Mouse (Mus musculus): ENCODE data around the gene Lyz1. TPM values are rescaled to one million over a fixed set of nuclear protein-coding genes. Genes with fewer than 3 reads are reported as not detected.
"Not testable (repeated sequence)": the region's sequence is repeated elsewhere in the genome, so short reads cannot be mapped to it uniquely, and the experiment has no call there.

Lyz1 gene
- total RNA-seq, 2 experiments from 2014 or later, result 3.9 to 6.4 TPM

DNA sequence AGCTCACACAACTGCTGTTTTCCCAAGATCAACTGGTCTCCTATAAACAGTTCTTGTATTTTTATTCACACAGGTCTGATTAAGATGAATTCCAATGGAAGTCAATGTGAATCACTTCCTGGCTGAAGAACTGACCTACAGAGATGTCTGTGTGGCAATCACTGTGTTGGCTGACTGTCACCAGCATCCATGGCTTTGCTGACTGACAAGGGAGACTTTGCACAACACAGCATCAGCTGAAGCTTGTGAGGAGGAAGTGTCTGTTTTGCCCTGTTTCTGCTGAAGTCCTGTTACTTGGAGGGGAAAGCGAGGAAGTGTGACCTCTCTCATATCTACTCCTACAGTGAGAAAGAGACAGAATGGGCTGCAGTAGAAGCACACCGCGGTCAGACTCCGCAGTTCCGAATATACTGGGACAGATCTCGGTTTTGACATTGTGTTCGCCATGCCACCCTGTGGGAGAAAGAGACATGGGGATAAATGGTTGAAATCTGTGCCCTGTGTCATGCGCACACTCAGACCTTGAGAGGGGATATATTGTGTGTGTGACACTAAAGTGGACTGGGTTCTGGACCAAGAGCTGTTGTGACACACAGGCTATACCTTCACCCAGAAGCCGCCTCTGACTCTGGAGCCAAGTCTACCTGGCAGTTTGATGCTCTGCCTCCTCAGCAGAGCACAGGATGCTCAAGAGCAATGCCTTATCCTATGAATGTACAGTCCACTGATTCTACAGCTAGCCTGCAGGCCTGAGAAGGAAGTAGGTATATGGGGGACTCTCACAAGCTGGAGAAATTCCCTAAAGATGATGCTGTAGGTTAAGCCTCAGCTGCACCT lies 4.3 kb downstream of the Lyz1 start:
- intact Hi-C loops (cut with DNase I), result no loop called here
- DNase-seq, result no peak

DNA sequence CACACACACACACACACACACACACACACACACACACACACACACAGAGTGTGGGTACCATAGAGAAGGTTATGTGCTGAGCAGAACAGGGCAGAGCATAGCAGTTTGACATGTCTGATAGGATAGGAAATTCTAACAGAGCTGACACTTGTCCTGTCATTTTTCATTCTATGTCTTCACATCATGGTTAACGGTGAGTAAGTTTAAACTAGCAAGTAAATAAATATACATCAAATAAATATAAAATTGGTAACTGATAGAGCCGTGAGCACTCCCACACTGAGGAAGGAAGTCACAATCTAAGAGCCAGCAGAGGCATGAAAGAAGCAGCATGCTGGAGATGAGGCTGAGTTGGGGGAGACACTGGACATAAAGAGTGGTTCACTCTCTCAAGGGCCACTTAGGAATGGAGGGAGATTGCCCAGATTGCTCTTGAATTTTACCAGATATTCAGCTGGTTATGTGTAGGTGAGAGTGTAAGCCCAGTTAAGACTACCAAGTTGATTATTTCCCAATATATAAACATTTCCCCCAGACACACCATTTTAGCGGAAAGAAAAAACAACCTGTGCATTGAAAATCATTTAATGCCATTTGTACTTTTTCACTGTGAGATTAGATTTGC lies 5.3 kb downstream of the Lyz1 start:
- intact Hi-C loops (cut with DNase I), result no loop called here
- DNase-seq, result no peak

GRCm38 (mm10) chr10:117286366-117286970 lies 6.2 kb downstream of the Lyz1 start:
- intact Hi-C loops (cut with DNase I), result no loop called here
- DNase-seq, result no peak

DNA sequence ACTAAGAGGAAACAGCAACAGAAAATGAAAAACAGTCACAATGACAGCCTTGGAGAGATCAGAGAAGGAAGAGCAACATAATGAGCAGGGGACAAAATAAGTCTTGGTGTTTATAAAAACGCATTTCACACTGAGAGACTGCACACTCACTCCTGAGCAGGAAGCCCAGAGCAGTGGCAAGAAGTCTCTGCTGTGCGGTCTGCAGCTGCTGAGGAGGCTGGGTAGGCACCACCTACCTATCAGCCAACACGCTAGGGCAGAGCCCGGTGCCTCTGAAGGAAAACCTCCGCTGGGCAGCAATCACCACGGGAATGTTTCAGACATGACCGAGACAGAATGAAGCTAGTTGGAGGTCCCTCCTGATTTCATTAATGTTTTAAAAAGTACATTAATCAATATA lies 7.1 kb downstream of the Lyz1 start:
- intact Hi-C loops (cut with DNase I); DNase-seq: not testable (repeated sequence)

DNA sequence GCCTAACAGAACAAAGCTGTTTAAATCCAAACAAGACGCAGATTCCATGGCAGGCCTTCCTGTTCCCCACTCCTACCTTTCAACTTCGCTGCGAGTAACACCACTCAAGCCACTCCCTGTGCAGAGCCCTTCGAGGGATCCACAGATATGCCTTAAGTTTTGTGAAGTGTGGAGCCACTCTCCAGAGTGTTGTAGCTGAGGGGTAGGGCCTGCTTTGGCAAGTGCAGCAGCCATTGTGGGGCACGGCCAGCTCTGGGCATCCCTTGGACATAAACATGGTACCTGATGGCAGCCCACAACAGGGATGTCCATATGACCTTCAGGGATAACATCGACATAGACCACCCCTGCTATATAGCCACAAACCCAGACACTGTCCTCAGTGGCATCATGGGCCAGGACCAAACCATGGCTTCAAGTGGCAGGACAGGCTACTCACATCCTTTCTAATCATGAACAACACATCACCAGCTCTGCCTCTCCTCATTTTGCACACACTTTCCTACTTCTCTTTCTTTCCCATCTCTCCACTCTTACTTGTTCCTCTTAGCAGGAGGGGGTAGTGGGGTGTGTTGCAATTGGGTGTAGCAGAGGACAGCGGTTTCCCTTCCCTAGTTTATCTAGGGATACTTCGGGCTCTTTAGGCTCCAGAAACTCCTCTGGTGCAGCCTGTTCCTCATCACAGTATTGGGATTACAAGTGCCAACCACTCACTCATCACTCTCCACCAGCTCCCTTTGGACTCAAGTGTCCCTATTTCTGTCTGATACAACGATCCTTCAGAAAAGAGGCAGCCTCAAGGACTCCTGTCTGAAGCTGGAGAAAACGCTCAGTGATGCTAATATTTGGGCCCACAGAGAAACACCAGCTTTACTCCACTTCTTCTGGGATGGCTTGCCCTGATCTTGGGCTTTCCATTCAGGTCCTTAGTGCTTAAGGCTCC lies 7.8 kb downstream of the Lyz1 start:
- DNase-seq, result no peak
- intact Hi-C loops (cut with DNase I), result no loop called here

GRCm38 (mm10) chr10:117283871-117284577 lies 8.6 kb downstream of the Lyz1 start:
- intact Hi-C loops (cut with DNase I), result no loop called here
- DNase-seq, result no peak

GRCm38 (mm10) chr10:117283196-117283595 lies 9.5 kb downstream of the Lyz1 start:
- intact Hi-C loops (cut with DNase I); DNase-seq: not testable (repeated sequence)

GRCm38 (mm10) chr10:117282551-117282950 lies 10.1 kb downstream of the Lyz1 start:
- intact Hi-C loops (cut with DNase I), result no loop called here
- DNase-seq, result no peak

DNA sequence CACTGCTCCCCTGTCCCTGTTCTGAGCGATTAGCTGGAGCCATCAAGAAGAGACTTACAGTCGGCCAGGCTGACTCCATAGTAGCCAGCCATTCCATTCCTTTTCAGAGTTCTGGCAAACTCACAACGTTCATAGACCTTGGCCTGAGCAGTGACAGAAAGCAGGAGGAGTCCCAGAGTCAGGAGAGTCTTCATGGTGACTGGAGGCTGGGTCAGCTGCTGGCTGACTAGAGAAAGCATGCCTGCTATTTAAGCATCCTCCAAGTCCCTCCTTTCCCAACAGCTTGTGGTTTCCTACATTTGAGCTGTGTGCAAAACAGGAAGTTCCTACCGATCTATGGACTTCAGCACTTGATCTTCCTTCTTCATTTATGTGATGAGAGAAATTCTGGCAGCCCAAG lies 10.6 kb downstream of the Lyz1 start, which contains the start of gene Lyz2:
TSS of gene Lyz2 (minus strand) at position 273 of the 400 bp plus-strand sequence.
- peak in 1 of 2 experiments; percentile 15 for DNase-seq
- intact Hi-C loops (cut with DNase I), result no loop called here

DNA sequence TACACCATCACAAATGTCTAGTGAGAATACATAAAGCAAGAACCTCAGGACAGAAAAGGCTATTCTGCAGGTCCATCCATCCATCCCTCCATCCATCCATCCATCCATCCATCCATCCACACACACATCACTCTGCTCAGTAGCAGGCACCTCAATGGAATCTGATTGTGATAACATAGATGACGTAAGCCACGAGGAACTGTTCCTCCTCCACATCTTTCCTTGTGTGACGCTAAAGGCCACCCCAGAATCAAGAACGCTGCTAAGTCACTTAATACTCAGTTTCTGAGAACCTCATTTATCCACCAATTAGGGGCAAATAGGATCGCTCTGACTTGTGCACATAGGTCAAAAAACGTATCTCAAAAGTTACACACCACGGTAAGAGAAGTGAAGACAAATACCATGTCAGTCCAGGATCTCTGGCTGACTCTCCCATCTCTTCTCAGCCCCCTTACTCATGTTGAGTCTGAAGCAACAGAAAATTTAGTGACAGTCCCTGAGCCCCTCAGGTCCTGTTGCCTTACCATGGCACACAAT lies 11.2 kb downstream of the Lyz1 start:
- intact Hi-C loops (cut with DNase I), result loop anchor here (2.0 kb wide), 1 partner anchor 15 kb away; no protein-coding TSS in a partner anchor
- DNase-seq, result no peak

GRCm38 (mm10) chr10:117280000-117280399 lies 12.7 kb downstream of the Lyz1 start:
- intact Hi-C loops (cut with DNase I), result loop anchor here (2.0 to 10.0 kb wide), 2 partner anchors 17 to 155 kb away; no protein-coding TSS in a partner anchor
- DNase-seq, result no peak

DNA sequence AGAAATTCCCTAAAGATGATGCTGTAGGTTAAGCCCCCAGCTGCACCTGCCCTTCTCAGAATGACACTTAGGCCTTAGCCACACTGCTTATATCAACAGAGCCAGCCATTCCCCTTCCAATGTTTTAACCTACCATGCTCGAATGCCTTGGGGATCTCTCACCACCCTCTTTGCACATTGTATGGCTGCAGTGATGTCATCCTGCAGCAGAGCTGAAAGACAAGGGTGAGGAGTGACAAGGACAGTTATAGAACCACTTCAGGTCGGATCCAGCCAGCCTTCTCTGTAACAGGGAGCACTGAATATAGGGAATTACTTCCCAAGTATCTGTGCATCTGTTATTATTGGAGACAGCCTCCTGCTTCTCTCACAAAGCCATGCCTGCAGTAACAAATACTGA lies 14.2 kb downstream of the Lyz1 start:
- intact Hi-C loops (cut with DNase I), result loop anchor here (10.0 kb wide), 1 partner anchor 156 kb away; no protein-coding TSS in a partner anchor
- DNase-seq, result not testable (repeated sequence)

DNA sequence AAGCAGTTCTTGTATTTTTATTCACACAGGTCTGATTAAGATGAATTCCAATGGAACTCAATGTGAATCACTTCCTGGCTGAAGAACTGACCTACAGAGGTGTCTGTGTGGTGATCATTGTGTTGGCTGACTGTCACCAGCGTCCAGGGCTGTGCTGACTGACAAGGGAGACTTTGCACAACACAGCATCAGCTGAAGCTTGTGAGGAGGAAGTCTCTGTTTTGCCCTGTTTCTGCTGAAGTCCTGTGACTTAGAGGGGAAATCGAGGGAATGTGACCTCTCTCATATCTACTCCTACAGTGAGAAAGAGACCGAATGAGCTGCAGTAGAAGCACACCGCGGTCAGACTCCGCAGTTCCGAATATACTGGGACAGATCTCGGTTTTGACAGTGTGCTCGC lies 14.9 kb downstream of the Lyz1 start:
- intact Hi-C loops (cut with DNase I), result loop anchor here (10.0 kb wide), 1 partner anchor 157 kb away; no protein-coding TSS in a partner anchor
- not testable (repeated sequence) for DNase-seq

DNA sequence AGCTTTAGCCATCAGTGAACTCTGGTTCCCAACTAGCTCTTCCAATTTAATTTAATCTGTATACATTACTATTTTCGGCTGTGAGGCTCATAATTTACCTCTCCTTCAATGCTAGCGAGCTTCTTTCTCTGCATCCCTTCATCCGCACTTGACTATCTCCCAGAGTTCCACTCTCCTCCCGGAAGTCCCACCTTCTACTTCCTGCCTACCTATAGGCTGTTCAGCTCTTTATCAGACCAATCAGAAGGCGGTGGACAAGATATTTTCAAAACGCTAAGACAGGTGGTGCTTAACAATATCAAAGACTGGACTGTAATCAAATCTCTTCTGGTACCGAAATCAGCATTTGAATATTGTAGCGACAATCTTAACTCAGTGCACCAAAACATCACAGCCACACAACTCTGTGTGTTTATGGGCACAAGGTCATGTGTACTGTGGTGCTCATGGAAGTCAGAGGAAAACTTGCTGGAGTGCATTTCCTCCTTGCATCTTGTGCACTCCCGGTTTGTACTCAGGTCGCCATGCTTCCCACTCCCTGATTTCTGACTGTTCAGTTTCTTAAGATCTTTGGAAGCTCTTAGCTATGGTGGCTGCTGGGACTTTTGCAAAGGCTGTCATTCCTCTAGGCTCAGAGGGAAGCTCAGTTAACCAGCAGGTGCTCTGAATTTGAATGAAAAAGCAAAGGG lies 16.8 kb downstream of the Lyz1 start:
- DNase-seq, result no peak
- intact Hi-C loops (cut with DNase I), result loop anchor here (10.0 kb wide), 1 partner anchor 159 kb away; no protein-coding TSS in a partner anchor

DNA sequence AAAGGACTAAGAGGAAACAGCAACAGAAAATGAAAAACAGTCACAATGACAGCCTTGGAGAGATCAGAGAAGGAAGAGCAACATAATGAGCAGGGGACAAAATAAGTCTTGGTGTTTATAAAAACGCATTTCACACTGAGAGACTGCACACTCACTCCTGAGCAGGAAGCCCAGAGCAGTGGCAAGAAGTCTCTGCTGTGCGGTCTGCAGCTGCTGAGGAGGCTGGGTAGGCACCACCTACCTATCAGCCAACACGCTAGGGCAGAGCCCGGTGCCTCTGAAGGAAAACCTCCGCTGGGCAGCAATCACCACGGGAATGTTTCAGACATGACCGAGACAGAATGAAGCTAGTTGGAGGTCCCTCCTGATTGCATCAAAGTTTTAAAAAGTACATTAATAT lies 18.0 kb downstream of the Lyz1 start:
- DNase-seq, result not testable (repeated sequence)
- intact Hi-C loops (cut with DNase I), result loop anchor here (10.0 kb wide), 1 partner anchor 160 kb away; no protein-coding TSS in a partner anchor

- no peak for DNase-seq
- intact Hi-C loops (cut with DNase I), result loop anchor here (10.0 kb wide), 1 partner anchor 163 kb away; no protein-coding TSS in a partner anchor
Observed at GRCm38 (mm10) chr10:117272023-117272422, 20.6 kb downstream of the Lyz1 start.

- intact Hi-C loops (cut with DNase I), result no loop called here
Observed at GRCm38 (mm10) chr10:117259870-117260269, 32.8 kb downstream of the Lyz1 start.

DNA sequence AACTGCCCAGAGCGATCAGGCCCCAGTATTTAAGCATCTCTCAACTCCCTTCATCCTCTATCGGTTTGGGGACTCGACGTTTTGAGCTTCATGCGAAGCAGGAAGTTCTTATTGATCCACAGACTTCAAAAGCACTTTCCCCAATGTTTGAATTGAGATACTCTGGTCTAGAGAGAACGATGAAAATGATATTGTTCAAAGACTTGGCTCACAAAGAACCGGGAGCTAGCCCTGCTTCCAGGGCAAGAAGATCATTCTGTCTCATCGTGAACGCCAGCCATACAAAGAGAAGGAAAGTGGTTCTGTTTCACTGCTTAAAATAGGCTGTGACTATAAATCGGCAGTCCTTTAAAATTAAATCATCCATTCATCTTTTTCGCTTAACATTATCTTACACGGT lies 54.1 kb downstream of the Lyz1 start, which contains the start of gene 9530003J23Rik:
TSS of gene 9530003J23Rik (minus strand) at position 101 of the 400 bp plus-strand sequence.
- DNase-seq, result no peak
- intact Hi-C loops (cut with DNase I), result no loop called here

More at GRCm38 (mm10) chr10:117259870-117260269, 32.8 kb downstream of the Lyz1 start:
- DNase-seq, result no peak
